Mouse (Mus musculus) midbrain, embryonic 16.5 days (tissue): Measurements from ENCODE around the gene Glb1l2. TPM values are rescaled to one million over a fixed set of nuclear protein-coding genes. Genes with fewer than 3 reads are reported as not detected.

Experiments
- ATAC-seq: fragments of 200-750 bp; cut with Nextera tagmentation; 2 replicates; pipeline ENCODE4 v1.8.0; 2017; ENCODE audit warnings: moderate TSS enrichment
- H3K27ac ChIP-seq: fragments of 300-500 bp; sonication (generic); 2 replicates; pipeline ENCODE4 v1.5.1; 2014; ENCODE audit warnings: mild to moderate bottlenecking, low read length, mixed read lengths
- H3K27me3 ChIP-seq: fragments of 300-500 bp; sonication (generic); 2 replicates; pipeline ENCODE4 v1.6.1; 2014; ENCODE audit warnings: low read depth, low read length, mixed read lengths; ENCODE audit not compliant: control insufficient read depth, insufficient read depth
- H3K36me3 ChIP-seq: fragments of 300-500 bp; sonication (generic); 2 replicates; pipeline ENCODE4 v1.6.1; 2014; ENCODE audit warnings: mild to moderate bottlenecking, low read length, moderate library complexity, mixed read lengths; ENCODE audit not compliant: control insufficient read depth, insufficient read depth
- H3K4me1 ChIP-seq: fragments of 300-500 bp; sonication (generic); 2 replicates; pipeline ENCODE4 v1.6.1; 2014; ENCODE audit warnings: mild to moderate bottlenecking, low read length, mixed read lengths; ENCODE audit not compliant: control insufficient read depth, insufficient read depth
- H3K4me2 ChIP-seq: fragments of 300-500 bp; sonication (generic); 2 replicates; pipeline ENCODE4 v1.6.1; 2014; ENCODE audit warnings: mild to moderate bottlenecking, low read length, mixed read lengths
- H3K4me3 ChIP-seq: fragments of 300-500 bp; sonication (generic); 2 replicates; pipeline ENCODE4 v1.5.1; 2014; ENCODE audit warnings: low read depth, mild to moderate bottlenecking, low read length, moderate library complexity, mixed read lengths
- H3K9ac ChIP-seq: fragments of 300-500 bp; sonication (generic); 2 replicates; pipeline ENCODE4 v1.6.1; 2014; ENCODE audit warnings: low read depth, low read length, mixed read lengths
- H3K9me3 ChIP-seq: fragments of 300-500 bp; sonication (generic); replicated peaks from 2 replicates; pipeline ENCODE4 v1.6.1; 2014; ENCODE audit warnings: mild to moderate bottlenecking, low read length, mixed read lengths; ENCODE audit not compliant: control insufficient read depth, poor library complexity, severe bottlenecking
- WGBS: fragments of 180-500 bp; shearing (Covaris S2); extraction: QIAGEN DNeasy Blood & Tissue Kit; methylation state at CpG from one replicate; pipeline ENCODE4 v1.1.7; 2014; 5-methylcytosine and 5-hydroxymethylcytosine counted together
- polyA plus RNA-seq: library from polyadenylated mRNA; unstranded; fragments of >200 nt; fragmentation: Nextera tagmentation; extraction: Ambion mirVana; gene quantifications from 2 replicates; pipeline ENCODE4 v1.2.1, GENCODE M21; 2015

The Glb1l2 gene
- polyA plus RNA-seq, 1 experiment from 2014 or later, result 3.6 TPM

DNA sequence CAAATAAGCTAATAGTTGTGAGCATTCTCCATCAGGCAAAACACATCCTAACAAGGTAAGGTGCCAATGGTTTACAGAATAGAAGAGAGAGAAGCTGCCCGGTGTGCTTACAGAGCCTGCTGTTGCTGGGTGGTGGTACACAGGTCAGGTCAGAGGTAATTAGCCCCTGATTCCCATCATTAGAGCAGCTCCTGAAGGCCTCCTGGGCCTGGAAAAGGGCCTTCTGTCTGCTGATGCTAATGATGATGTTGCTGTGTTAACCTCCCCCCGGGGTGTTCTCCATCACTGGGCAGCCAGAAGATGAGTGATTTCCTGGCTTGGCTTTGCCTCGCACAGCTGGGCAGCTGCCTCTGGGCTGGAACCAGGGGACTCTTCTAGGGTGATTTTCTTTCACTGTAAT lies 87.9 kb downstream of the Glb1l2 start:
- no peak overlapping the region for H3K4me2 ChIP-seq
- no peak for ATAC-seq
- no peak overlapping the region for H3K27ac ChIP-seq
- H3K9ac ChIP-seq, result no peak overlapping the region
- H3K9me3 ChIP-seq, result no peaks in the 10 kb centered on the region
- WGBS, result 24% methylated on average over 3 of the region's 3 CpGs
- no peaks in the 10 kb centered on the region for H3K27me3 ChIP-seq
- no peak overlapping the region for H3K4me3 ChIP-seq
- H3K4me1 ChIP-seq, result no peaks in the 10 kb centered on the region
- H3K36me3 ChIP-seq, result no peaks in the 10 kb centered on the region

Other genes with a start within 250 kb of the Glb1l2 start
- gene B3gat1, start 72.7 kb downstream of the Glb1l2 start, polyA plus RNA-seq, result 40.7 and 41.5 TPM in 2 replicates
- not detected in 2 replicates for gene Glb1l3, start 54.4 kb upstream of the Glb1l2 start, polyA plus RNA-seq
- 0.16 and 0.21 TPM in 2 replicates for gene Gm1110, start 116.6 kb upstream of the Glb1l2 start, polyA plus RNA-seq
- 33.2 and 33.9 TPM in 2 replicates for gene Acad8, start 193.1 kb upstream of the Glb1l2 start, polyA plus RNA-seq
- 123 and 129 TPM in 2 replicates for gene Thyn1, start 193.2 kb upstream of the Glb1l2 start, polyA plus RNA-seq
- 88.0 and 89.0 TPM in 2 replicates for gene Vps26b, start 223.6 kb upstream of the Glb1l2 start, polyA plus RNA-seq
- gene Ncapd3, start 223.7 kb upstream of the Glb1l2 start, polyA plus RNA-seq, result 14.9 and 15.3 TPM in 2 replicates